Mouse (Mus musculus) C2C12 (cell line): ENCODE results near the gene Scyl1. TPM values are rescaled to one million over a fixed set of nuclear protein-coding genes. Genes with fewer than 3 reads are reported as not detected.

Source experiments
- H3K27me3 ChIP-seq: one replicate; pipeline ENCODE4 v1.6.1; 2011; ENCODE audit not compliant: control insufficient read depth, insufficient read depth, insufficient read length
- H3K36me3 ChIP-seq: one replicate; pipeline ENCODE4 v1.6.1; 2011; ENCODE audit not compliant: control insufficient read depth, insufficient read depth
- H3K4me3 ChIP-seq: one replicate; pipeline ENCODE4 v1.5.1; 2011; ENCODE audit warnings: mild to moderate bottlenecking, control low read depth; ENCODE audit not compliant: poor library complexity, insufficient read depth, severe bottlenecking
- H3K79me2 ChIP-seq: one replicate; pipeline ENCODE4 v1.6.1; 2011; ENCODE audit not compliant: control insufficient read depth, insufficient read depth
- H3K79me3 ChIP-seq: one replicate; pipeline ENCODE4 v1.6.1; 2011; ENCODE audit warnings: low read depth, control low read depth
- H3ac ChIP-seq: one replicate; pipeline ENCODE3; 2011; ENCODE audit warnings: low read depth; ENCODE audit not compliant: control insufficient read depth, insufficient read length
- CEBPB ChIP-seq: IDR thresholded peaks from one replicate; pipeline ENCODE4 v1.6.1; 2011; ENCODE audit warnings: low read depth, mild to moderate bottlenecking, control low read depth, moderate library complexity
- CTCF ChIP-seq: IDR thresholded peaks from one replicate; pipeline ENCODE4 v1.5.1; 2011; ENCODE audit not compliant: control insufficient read depth, insufficient read depth, insufficient read length
- FOSL1 ChIP-seq: IDR thresholded peaks from one replicate; pipeline ENCODE4 v1.8.0; 2011; ENCODE audit warnings: mild to moderate bottlenecking, low read length; ENCODE audit not compliant: poor library complexity, insufficient read depth, severe bottlenecking
- MAX ChIP-seq: IDR thresholded peaks from one replicate; pipeline ENCODE4 v1.6.1; 2011; ENCODE audit warnings: mild to moderate bottlenecking, control low read depth
- MYOD1 ChIP-seq: IDR thresholded peaks from one replicate; pipeline ENCODE4 v1.6.1; 2011; ENCODE audit warnings: low read depth; ENCODE audit not compliant: control insufficient read depth, insufficient read length
- MYOG ChIP-seq: IDR thresholded peaks from one replicate; pipeline ENCODE4 v1.6.1; 2011; ENCODE audit not compliant: control insufficient read depth, insufficient read length; ENCODE audit errors: extremely low read depth
- USF1 ChIP-seq: IDR thresholded peaks from one replicate; pipeline ENCODE4 v1.6.1; 2011; ENCODE audit warnings: low read depth, mild to moderate bottlenecking, control low read depth, moderate library complexity
- polyA plus RNA-seq: library from polyadenylated mRNA; unstranded; fragments of >200 nt; fragmentation: generic; extraction: Trizol; gene quantifications from one replicate; pipeline ENCODE4 v1.2.1, GENCODE M21; 2012; ENCODE audit warnings: missing spikeins

Scyl1 gene
- polyA plus RNA-seq, 1 experiment = 69.6 TPM

DNA sequence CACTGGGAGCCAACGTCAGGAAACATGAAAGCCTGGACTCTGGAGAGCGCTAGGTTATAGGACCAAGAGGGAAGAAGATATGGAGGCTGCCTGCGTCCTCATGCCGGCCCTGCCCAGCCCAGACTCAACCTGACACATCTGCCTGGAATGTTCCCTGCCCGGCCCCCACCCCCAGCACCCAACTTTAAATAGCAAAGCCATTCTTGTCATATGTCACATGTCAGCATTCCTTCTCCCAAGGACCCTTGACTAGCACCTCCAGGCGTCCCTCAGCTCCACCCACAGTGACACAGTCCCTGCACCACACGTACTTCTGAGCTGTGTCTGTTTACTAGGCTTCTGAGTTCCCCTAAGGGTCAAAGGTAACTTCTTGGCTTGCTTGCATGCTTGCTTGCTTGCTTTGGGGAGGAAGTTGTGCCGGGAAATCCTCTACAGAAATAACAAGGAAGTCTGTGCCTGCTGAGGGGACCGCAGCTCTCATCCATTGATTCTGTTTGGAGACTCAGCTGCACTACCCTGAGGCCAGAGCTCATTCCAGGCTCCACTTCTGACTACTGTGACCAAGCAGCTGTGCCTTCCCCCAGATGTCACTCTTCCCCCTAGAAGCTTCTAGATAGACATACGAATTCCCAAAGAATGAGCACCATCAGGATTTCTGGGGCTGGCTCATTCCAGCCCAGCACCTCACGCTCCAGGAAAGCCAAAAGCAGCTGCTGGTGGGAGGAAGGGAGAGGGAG, 39.1 kb upstream of the Scyl1 start:
- Histone ChIP-seq H3K36me3 (no peaks in the 10 kb centered on the region), H3K79me2 (peaks cover 21% of the 10 kb centered on the region), H3K27me3 (no peaks in the 10 kb centered on the region), H3ac (peak overlapping the region; percentile 63), H3K4me3 (no peak overlapping the region), H3K79me3 (no peaks in the 10 kb centered on the region)
- TF ChIP-seq MYOG = no peak
- TF ChIP-seq MYOD1 = peak; percentile 82
- TF ChIP-seq USF1 = peak; percentile 74
- peak; percentile 34 for TF ChIP-seq MAX
- peak; percentile 56 for TF ChIP-seq FOSL1
- no peak for TF ChIP-seq CTCF

DNA sequence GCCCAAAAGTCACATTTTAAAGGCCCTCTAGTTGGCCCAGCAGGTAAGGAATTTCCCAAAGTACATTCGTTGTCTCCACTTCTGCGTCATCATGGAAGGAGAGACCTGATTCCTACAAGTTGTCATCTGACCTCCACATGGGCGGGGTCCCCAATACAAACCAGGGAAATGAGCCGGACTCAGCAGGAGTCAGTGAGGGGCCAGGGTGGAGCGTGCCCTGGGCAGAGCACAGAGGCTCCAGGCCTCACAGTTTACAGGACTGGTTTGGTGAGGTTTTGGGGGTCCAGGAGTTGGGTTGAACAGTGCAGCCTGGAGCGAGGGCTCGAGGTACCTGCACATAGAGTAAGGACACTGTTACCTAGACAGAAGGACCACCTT, 38.5 kb upstream of the Scyl1 start:
- H3K79me3 ChIP-seq = no peaks in the 10 kb centered on the region
- no peak for TF ChIP-seq MYOD1
- TF ChIP-seq MAX = no peak
- TF ChIP-seq FOSL1 = no peak
- TF ChIP-seq USF1 = peak; percentile 65
- no peak for TF ChIP-seq MYOG
- H3K79me2 ChIP-seq = peaks cover 21% of the 10 kb centered on the region
- peak overlapping the region; percentile 63 for H3ac ChIP-seq
- no peaks in the 10 kb centered on the region for H3K36me3 ChIP-seq
- no peaks in the 10 kb centered on the region for H3K27me3 ChIP-seq
- H3K4me3 ChIP-seq = no peak overlapping the region

DNA sequence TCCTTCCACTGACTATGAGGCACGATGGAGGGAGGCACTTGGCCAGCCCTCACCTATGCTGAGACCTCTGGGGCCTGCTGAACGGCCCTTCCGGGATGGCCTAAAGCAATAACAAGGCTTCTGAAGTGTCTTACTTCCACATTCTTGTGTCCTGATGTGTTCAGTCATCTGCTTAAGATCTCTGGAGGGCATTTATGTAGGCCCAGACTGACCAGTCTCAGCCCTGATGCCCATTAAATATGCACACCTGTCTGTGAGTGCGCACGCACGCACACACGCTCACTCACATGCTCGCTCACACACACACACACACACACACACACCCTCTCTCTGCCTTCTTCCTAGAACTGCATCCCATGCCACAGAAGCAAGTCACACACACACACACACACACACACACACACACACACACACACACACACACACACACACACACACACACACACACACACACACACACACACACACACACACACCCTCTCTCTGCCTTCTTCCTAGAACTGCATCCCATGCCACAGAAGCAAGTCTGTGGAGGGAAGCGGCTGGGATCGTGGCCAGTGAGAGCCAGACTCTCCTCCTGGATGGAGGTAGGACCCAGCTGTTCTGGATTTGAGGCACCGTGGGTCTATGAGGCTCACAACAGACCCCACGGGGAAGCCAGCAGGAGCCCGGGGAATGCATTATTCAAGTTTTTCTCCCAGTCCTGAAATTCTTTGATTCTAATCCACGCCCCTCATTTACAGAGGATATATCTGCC, 37.9 kb upstream of the Scyl1 start:
- TF ChIP-seq MYOG = no peak
- no peak for TF ChIP-seq FOSL1
- TF ChIP-seq MAX = no peak
- TF ChIP-seq CTCF = no peak
- peak; percentile 74 for TF ChIP-seq MYOD1
- no peak for TF ChIP-seq CEBPB

DNA sequence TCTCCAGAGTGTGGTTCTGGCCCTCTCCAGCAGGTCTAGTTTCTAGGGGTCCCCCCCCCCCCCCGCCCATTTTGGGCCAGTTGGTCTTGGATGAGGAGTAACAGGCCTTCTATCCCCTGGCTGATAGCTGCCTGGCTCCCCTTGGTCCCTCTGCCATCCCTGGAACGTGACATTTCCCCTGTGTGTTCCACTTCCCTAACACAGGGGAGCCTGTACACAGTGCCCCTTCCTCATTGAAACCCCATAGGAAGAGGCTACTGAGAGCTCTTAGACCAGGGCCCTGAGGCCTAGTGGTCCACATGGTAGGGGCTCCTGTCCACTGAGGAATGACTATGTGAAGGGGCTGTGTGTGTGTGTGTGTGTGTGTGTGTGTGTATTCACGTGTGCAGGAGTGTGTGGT, 36.5 kb upstream of the Scyl1 start:
- H3K27me3 ChIP-seq = no peaks in the 10 kb centered on the region
- no peak overlapping the region for H3K4me3 ChIP-seq
- H3K36me3 ChIP-seq = no peaks in the 10 kb centered on the region
- H3ac ChIP-seq = no peak overlapping the region
- TF ChIP-seq MAX (no peak), CEBPB (no peak), FOSL1 (no peak)
- peaks cover 23% of the 10 kb centered on the region for H3K79me2 ChIP-seq
- no peaks in the 10 kb centered on the region for H3K79me3 ChIP-seq

More for the DNA sequence above, 37.9 kb upstream of the Scyl1 start:
- Histone ChIP-seq H3ac (peak overlapping the region; percentile 68), H3K4me3 (no peak overlapping the region), H3K27me3 (no peaks in the 10 kb centered on the region), H3K79me3 (no peaks in the 10 kb centered on the region), H3K79me2 (peaks cover 26% of the 10 kb centered on the region), H3K36me3 (no peaks in the 10 kb centered on the region)

DNA sequence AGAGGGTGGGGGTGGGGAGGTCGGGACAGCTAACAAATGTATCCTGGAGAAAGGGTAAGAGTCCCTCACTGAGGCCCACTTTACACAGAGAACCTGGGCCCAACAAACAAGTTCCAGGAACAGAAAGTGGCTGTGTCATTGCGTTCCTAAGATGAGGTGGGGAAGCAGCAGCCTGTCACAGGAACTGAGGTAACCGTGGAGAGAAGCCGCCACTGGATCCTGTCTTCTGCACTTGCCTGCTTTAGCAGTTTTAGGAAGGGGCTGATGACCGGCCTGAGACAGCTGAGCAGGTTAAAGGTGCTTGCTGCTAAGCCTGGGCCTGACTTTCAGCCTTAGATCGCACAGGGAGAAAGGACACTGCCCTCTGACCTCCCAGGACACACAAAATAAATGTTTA, 35.6 kb upstream of the Scyl1 start:
- H3K79me2 ChIP-seq = peaks cover 29% of the 10 kb centered on the region
- H3K36me3 ChIP-seq = no peaks in the 10 kb centered on the region
- no peak overlapping the region for H3K4me3 ChIP-seq
- H3K79me3 ChIP-seq = peaks cover 5% of the 10 kb centered on the region
- H3ac ChIP-seq = no peak overlapping the region
- no peaks in the 10 kb centered on the region for H3K27me3 ChIP-seq
- TF ChIP-seq CEBPB (no peak), USF1 (no peak), FOSL1 (no peak), CTCF (no peak), MYOD1 (no peak), MYOG (no peak), MAX (no peak)
